Mouse (Mus musculus) hindbrain, embryonic 16.5 days (tissue): ENCODE measurements around the gene Sez6l2. TPM values are rescaled to one million over a fixed set of nuclear protein-coding genes. Genes with fewer than 3 reads are reported as not detected.

Experiments used
- polyA plus RNA-seq: library from polyadenylated mRNA; unstranded; fragments of >200 nt; fragmentation: Nextera tagmentation; extraction: Ambion mirVana; gene quantifications from 2 replicates; pipeline ENCODE4 v1.2.1, GENCODE M21; 2015

Sez6l2 gene
- polyA plus RNA-seq, 1 experiment from 2014 or later = 56.7 TPM

Other genes with a start within 250 kb of the Sez6l2 start
- 119 and 125 TPM in 2 replicates for gene Coro1a, start 242.8 kb upstream of the Sez6l2 start, polyA plus RNA-seq
- 114 and 119 TPM in 2 replicates for gene Mapk3, start 191.0 kb upstream of the Sez6l2 start, polyA plus RNA-seq
- gene Gdpd3, start 184.2 kb upstream of the Sez6l2 start, polyA plus RNA-seq = 1.4 and 1.5 TPM in 2 replicates
- gene Ypel3, start 173.6 kb upstream of the Sez6l2 start, polyA plus RNA-seq = 187 and 200 TPM in 2 replicates
- gene Tbx6, start 169.1 kb upstream of the Sez6l2 start, polyA plus RNA-seq = 0.29 and 0.55 TPM in 2 replicates
- 157 and 165 TPM in 2 replicates for gene Ppp4c, start 158.1 kb upstream of the Sez6l2 start, polyA plus RNA-seq
- 52.8 and 59.4 TPM in 2 replicates for gene Fam57b, start 152.9 kb upstream of the Sez6l2 start, polyA plus RNA-seq
- gene 4930451I11Rik, start 118.9 kb upstream of the Sez6l2 start, polyA plus RNA-seq = 0.49 TPM in 1 of 2 replicates, not detected in the other
- 31.1 and 34.0 TPM in 2 replicates for gene Doc2a, start 103.1 kb upstream of the Sez6l2 start, polyA plus RNA-seq
- gene Hirip3, start 88.6 kb upstream of the Sez6l2 start, polyA plus RNA-seq = 21.1 and 23.6 TPM in 2 replicates
- 88.3 and 100 TPM in 2 replicates for gene Ino80e, start 88.2 kb upstream of the Sez6l2 start, polyA plus RNA-seq
- gene Taok2, start 65.9 kb upstream of the Sez6l2 start, polyA plus RNA-seq = 52.8 and 60.3 TPM in 2 replicates
- gene Tmem219, start 27.6 kb upstream of the Sez6l2 start, polyA plus RNA-seq = 34.0 and 35.9 TPM in 2 replicates
- 126 and 134 TPM in 2 replicates for gene Kctd13, start 21.7 kb upstream of the Sez6l2 start, polyA plus RNA-seq
- gene Asphd1, start 981 bp upstream of the Sez6l2 start, polyA plus RNA-seq = 9.4 and 11.5 TPM in 2 replicates
- 160 and 162 TPM in 2 replicates for gene Cdipt, start 25.4 kb downstream of the Sez6l2 start, polyA plus RNA-seq
- gene Cdiptos, start 25.5 kb downstream of the Sez6l2 start, polyA plus RNA-seq = 1.2 and 1.6 TPM in 2 replicates
- 3.9 and 4.8 TPM in 2 replicates for gene Mvp, start 64.1 kb downstream of the Sez6l2 start, polyA plus RNA-seq
- 0.31 TPM in 1 of 2 replicates, not detected in the other for gene Pagr1b, start 65.9 kb downstream of the Sez6l2 start, polyA plus RNA-seq
- 26.9 and 55.8 TPM in 2 replicates for gene Pagr1a, start 66.8 kb downstream of the Sez6l2 start, polyA plus RNA-seq
- gene Gm42742, start 70.5 kb downstream of the Sez6l2 start, polyA plus RNA-seq = 47.5 and 81.5 TPM in 2 replicates
- gene Prrt2, start 70.6 kb downstream of the Sez6l2 start, polyA plus RNA-seq = 71.4 and 84.6 TPM in 2 replicates
- 53.9 and 55.0 TPM in 2 replicates for gene Maz, start 76.5 kb downstream of the Sez6l2 start, polyA plus RNA-seq
- gene Kif22, start 91.9 kb downstream of the Sez6l2 start, polyA plus RNA-seq = 22.2 and 29.8 TPM in 2 replicates
- gene Zg16, start 136.8 kb downstream of the Sez6l2 start, polyA plus RNA-seq = not detected in 2 replicates
- 2.2 and 2.4 TPM in 2 replicates for gene AI467606, start 140.8 kb downstream of the Sez6l2 start, polyA plus RNA-seq
- gene Qprt, start 171.7 kb downstream of the Sez6l2 start, polyA plus RNA-seq = 1.1 TPM in 2 replicates
- 0.07 TPM in 1 of 2 replicates, not detected in the other for gene Spn, start 187.3 kb downstream of the Sez6l2 start, polyA plus RNA-seq
- 70.4 and 72.7 TPM in 2 replicates for gene Cd2bp2, start 245.5 kb downstream of the Sez6l2 start, polyA plus RNA-seq